Mouse (Mus musculus) testis, adult 2 months (tissue): Measurements from ENCODE around the gene Entpd1.

Experiments
- CTCF ChIP-seq: fragments of 200-500 bp; IDR thresholded peaks from 2 replicates; pipeline ENCODE4 v1.5.1; 2012; ENCODE audit warnings: low read depth, mild to moderate bottlenecking, inconsistent platforms, low read length, moderate library complexity; ENCODE audit not compliant: control insufficient read depth, insufficient read depth, insufficient replicate concordance
- POLR2A ChIP-seq: fragments of 200-500 bp; IDR thresholded peaks from 2 replicates; pipeline ENCODE4 v1.6.1; 2012; ENCODE audit warnings: low read depth, mild to moderate bottlenecking, inconsistent platforms, low read length, moderate library complexity; ENCODE audit not compliant: control insufficient read depth

- TF ChIP-seq CTCF (no peak), POLR2A (no peak)
Measured at GRCm38 (mm10) chr19:40563880-40564645, 48.1 kb upstream of the Entpd1 start.
